Mouse (Mus musculus) cortical plate, adult 2 months (tissue): ENCODE measurements at regions not wholly inside any gene's neighbourhood (a gene's known extent, or its start where the extent isn't known, plus 50 kb on each side); places are given as distances from the start of the nearest gene placed in this dataset.

ENCODE experiments used
- CTCF ChIP-seq: fragments of 200-500 bp; IDR thresholded peaks from 2 replicates; pipeline ENCODE4 v1.5.1; 2011; ENCODE audit warnings: mild to moderate bottlenecking, control low read depth, low read length; ENCODE audit not compliant: insufficient read depth; ENCODE audit errors: extremely low read depth
- POLR2A ChIP-seq: fragments of 200-500 bp; IDR thresholded peaks from 2 replicates; pipeline ENCODE4 v1.6.1; 2011; ENCODE audit warnings: mild to moderate bottlenecking, low read length, control low read depth; ENCODE audit not compliant: insufficient read depth; ENCODE audit errors: extremely low read depth

DNA sequence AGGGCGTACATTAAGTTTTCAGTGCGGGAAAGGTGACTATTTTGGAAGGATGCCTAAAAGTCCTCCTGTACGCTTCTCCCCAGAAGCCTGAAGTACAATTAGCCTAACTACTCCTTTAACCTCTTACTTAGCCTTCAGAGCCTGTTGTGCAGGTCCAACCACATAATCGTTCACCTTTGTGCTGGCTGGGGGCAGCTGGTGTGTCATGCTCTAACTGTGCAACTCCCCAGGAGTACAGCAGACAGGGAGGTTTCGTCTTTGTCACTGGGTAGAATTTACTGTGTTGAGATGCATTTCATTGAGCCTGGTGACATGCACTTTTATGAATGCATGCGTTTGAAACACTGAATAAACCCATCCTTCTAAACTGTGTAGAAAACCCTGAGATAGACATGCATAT lies 143.6 kb upstream of the Sash1 start:
- no peak for TF ChIP-seq CTCF
- no peak for TF ChIP-seq POLR2A
